Mouse (Mus musculus): ENCODE results near the gene Gm20823. TPM values are rescaled to one million over a fixed set of nuclear protein-coding genes. Genes with fewer than 3 reads are reported as not detected.
"Not testable (repeated sequence)": the region's sequence is repeated elsewhere in the genome, so short reads cannot be mapped to it uniquely, and the experiment has no call there.

The Gm20823 gene
- total RNA-seq (2014; rRNA removed; ENCODE audit: low replicate concordance) (not detected in 2 replicates), polyA plus RNA-seq (2015; fragmentation: Nextera tagmentation; extraction: Ambion mirVana) (not detected in 2 replicates)

- not testable (repeated sequence) for H3K4me1 ChIP-seq (ENCODE audit: control insufficient read depth, insufficient read depth); H3K4me2 ChIP-seq (ENCODE audit: low read depth, low read length); ATAC-seq (ENCODE audit: insufficient read depth, low read depth); H3K9me3 ChIP-seq (replicated peaks; ENCODE audit: control insufficient read depth, low read length); H3K9ac ChIP-seq (replicated peaks; ENCODE audit: low read depth, low read length); H3K4me3 ChIP-seq (ENCODE audit: low read depth, low read length); H3K27ac ChIP-seq (ENCODE audit: low read depth); H3K27me3 ChIP-seq (ENCODE audit: control insufficient read depth, insufficient read depth, low read length); DNase-seq (ENCODE audit: low spot score); H3K36me3 ChIP-seq (replicated peaks; ENCODE audit: control insufficient read depth, insufficient read depth, low read length)
- no CpG with 5 or more reads among the region's 4 CpGs for WGBS
These were observed at the start of gene Gm20823 for GRCm38 (mm10) chrY:62464745-62465144. Gm20823 (minus strand) TSS chrY:62464845.
